In genomic region chr2:59660891-59661805, GRCm38 (mm10) we compare ENCODE assay signal across 13 mouse cellular contexts. TPM values are rescaled to one million over a fixed set of nuclear protein-coding genes. Genes with fewer than 3 reads are reported as not detected.
DNase-seq lines count a peak whose midpoint lies in the region; ATAC-seq and TF ChIP-seq lines count a peak whose summit lies in the region.
"Had no signal": no experiment of that assay in that cellular context is flagged by ENCODE, and none has a peak within 500 bp of the region (broad histone marks: within the 10 kb centered on the region; RNA-seq: fewer than 3 reads in every experiment).

No protein-coding gene starts in this region.

- H3K27ac ChIP-seq in heart, embryonic 13.5 days (replicated peaks): peak overlapping the region; percentile 75
- peak overlapping the region; percentile 20 for H3K27ac ChIP-seq in lung, postnatal 0 days (ENCODE audit: low read length)
- peak overlapping the region; percentile 39; the same call in 1 of the 2 replicates for H3K27ac ChIP-seq in forebrain, embryonic 14.5 days (ENCODE audit: low read depth, low read length)
- no peak overlapping the region; the same call in 1 of the 2 replicates for H3K27ac ChIP-seq in neural tube, embryonic 13.5 days (replicated peaks)
- H3K27ac ChIP-seq: embryonic facial prominence, embryonic 15.5 days had no signal

- H3K27me3 ChIP-seq in heart, embryonic 13.5 days (replicated peaks): no peaks in the 10 kb centered on the region
- H3K27me3 ChIP-seq in lung, postnatal 0 days (replicated peaks; ENCODE audit: insufficient read depth, low read length): no peaks in the 10 kb centered on the region
- no peaks in the 10 kb centered on the region for H3K27me3 ChIP-seq in forebrain, embryonic 14.5 days (replicated peaks; ENCODE audit: control insufficient read depth, insufficient read depth, low read length)
- H3K27me3 ChIP-seq in neural tube, embryonic 13.5 days: no peaks in the 10 kb centered on the region
- H3K27me3 ChIP-seq: CH12.LX; embryonic facial prominence, embryonic 15.5 days had no signal

- H3K36me3 ChIP-seq in heart, embryonic 13.5 days: no peaks in the 10 kb centered on the region
- no peaks in the 10 kb centered on the region for H3K36me3 ChIP-seq in lung, postnatal 0 days (ENCODE audit: insufficient read depth, low read length)
- no peaks in the 10 kb centered on the region for H3K36me3 ChIP-seq in forebrain, embryonic 14.5 days (ENCODE audit: control insufficient read depth, insufficient read depth, low read length)
- H3K36me3 ChIP-seq in neural tube, embryonic 13.5 days: no peaks in the 10 kb centered on the region
- H3K36me3 ChIP-seq: embryonic facial prominence, embryonic 15.5 days had no signal

- no peak for DNase-seq in heart, postnatal 4 days
- no peak for DNase-seq in lung, postnatal 0 days (ENCODE audit: low spot score)
- DNase-seq in lung, postnatal 36 days: no peak
- peak; percentile 36 for DNase-seq in forebrain, embryonic 14.5 days (ENCODE audit: low spot score)
- DNase-seq in thymus, postnatal 14 days: no peak
- DNase-seq in layer of hippocampus, postnatal 14 days (ENCODE audit: low spot score in 2 of 2): no peak
- DNase-seq: gastrocnemius, postnatal 36 days; layer of hippocampus, postnatal 36 days; lung, postnatal 10 days had no signal

- 45% methylated on average over 16 of the region's 16 CpGs for WGBS in heart, embryonic 13.5 days
- 45% methylated on average over 16 of the region's 16 CpGs for WGBS in lung, postnatal 0 days
- 35% methylated on average over 16 of the region's 16 CpGs for WGBS in forebrain, embryonic 14.5 days
- 29% methylated on average over 16 of the region's 16 CpGs for WGBS in neural tube, embryonic 13.5 days

- H3K9ac ChIP-seq in heart, embryonic 13.5 days: peak overlapping the region; percentile 68
- no peak overlapping the region for H3K9ac ChIP-seq in lung, postnatal 0 days (replicated peaks; ENCODE audit: low read depth)
- peak overlapping the region; percentile 25; the same call in 1 of the 2 replicates for H3K9ac ChIP-seq in forebrain, embryonic 14.5 days (ENCODE audit: low read length)
- no peak overlapping the region for H3K9ac ChIP-seq in neural tube, embryonic 13.5 days
- H3K9ac ChIP-seq: embryonic facial prominence, embryonic 15.5 days had no signal

- no peak for TF ChIP-seq CTCF in lung, postnatal 0 days (IDR thresholded peaks at IDR 0.05)

- no peak for TF ChIP-seq EP300 in lung, postnatal 0 days (IDR thresholded peaks at IDR 0.05)

- no peak for ATAC-seq in heart, embryonic 13.5 days (ENCODE audit: extremely low read depth, insufficient number of reproducible peaks, low FRiP score, low TSS enrichment)
- ATAC-seq in lung, postnatal 0 days: no peak
- ATAC-seq in forebrain, embryonic 14.5 days: peak; percentile 21; the same call in 1 of the 2 replicates
- peak; percentile 32; the same call in 1 of the 2 replicates for ATAC-seq in neural tube, embryonic 13.5 days (ENCODE audit: low read depth)

- no peaks in the 10 kb centered on the region for H3K9me3 ChIP-seq in heart, embryonic 13.5 days
- H3K9me3 ChIP-seq in lung, postnatal 0 days (ENCODE audit: low read length): no peaks in the 10 kb centered on the region
- H3K9me3 ChIP-seq in forebrain, embryonic 14.5 days (replicated peaks; ENCODE audit: control insufficient read depth, low read length): no peaks in the 10 kb centered on the region
- no peaks in the 10 kb centered on the region for H3K9me3 ChIP-seq in neural tube, embryonic 13.5 days
- H3K9me3 ChIP-seq: embryonic facial prominence, embryonic 15.5 days had no signal

- H3K4me3 ChIP-seq in heart, embryonic 13.5 days: no peak overlapping the region
- H3K4me3 ChIP-seq in lung, postnatal 0 days (ENCODE audit: low read depth, low read length): no peak overlapping the region
- no peak overlapping the region for H3K4me3 ChIP-seq in forebrain, embryonic 14.5 days (ENCODE audit: low read depth, low read length)
- no peak overlapping the region for H3K4me3 ChIP-seq in neural tube, embryonic 13.5 days
- H3K4me3 ChIP-seq: embryonic facial prominence, embryonic 15.5 days had no signal

- peaks cover 80% of the 10 kb centered on the region for H3K4me1 ChIP-seq in heart, embryonic 13.5 days
- H3K4me1 ChIP-seq in lung, postnatal 0 days (ENCODE audit: insufficient read depth, low read depth, low read length): peaks cover 6% of the 10 kb centered on the region; the same call in 1 of the 2 replicates
- peaks cover 18% of the 10 kb centered on the region for H3K4me1 ChIP-seq in forebrain, embryonic 14.5 days (ENCODE audit: control insufficient read depth, insufficient read depth, low read length)
- H3K4me1 ChIP-seq in neural tube, embryonic 13.5 days (replicated peaks): peaks cover 28% of the 10 kb centered on the region

- peak overlapping the region; percentile 38 for H3K4me2 ChIP-seq in heart, embryonic 13.5 days
- H3K4me2 ChIP-seq in lung, postnatal 0 days (replicated peaks; ENCODE audit: low read depth, low read length): 0 out of 2 replicates have a peak overlapping the region, but pooled peaks have one; percentile 5
- no peak overlapping the region for H3K4me2 ChIP-seq in forebrain, embryonic 14.5 days (ENCODE audit: low read length)
- 0 out of 2 replicates have a peak overlapping the region, but pooled peaks have one; percentile 0 for H3K4me2 ChIP-seq in neural tube, embryonic 13.5 days
- H3K4me2 ChIP-seq: embryonic facial prominence, embryonic 15.5 days had no signal

RNA-seq across cellular contexts. Expression of gene Tanc1, which starts 49.3 kb away (rescaled TPM):
- polyA plus RNA-seq in heart, embryonic 13.5 days (2015; fragmentation: Nextera tagmentation; extraction: Ambion mirVana): 25.0 and 27.0 TPM in 2 replicates
- total RNA-seq in heart, postnatal 4 days (2021): 10 to 100 TPM; 42.5 to 42.8 TPM
- polyA plus RNA-seq in lung, postnatal 0 days (2015; fragmentation: Nextera tagmentation; extraction: Ambion mirVana): 20.9 and 24.0 TPM in 2 replicates
- polyA plus RNA-seq in forebrain, embryonic 14.5 days (2014; fragmentation: Nextera tagmentation; extraction: Ambion mirVana): 4.9 and 5.9 TPM in 2 replicates
- 9.8 and 10.0 TPM in 2 replicates for polyA plus RNA-seq in neural tube, embryonic 13.5 days (2015; fragmentation: Nextera tagmentation; extraction: Ambion mirVana)
- 10 to 100 TPM; 51.9 to 69.5 TPM for total RNA-seq in layer of hippocampus, postnatal 14 days (2021)

Comparison
In these comparisons a context has a peak if more than half of its experiments do, and no peak if none do; other contexts are left out.
1. ATAC-seq: peak in forebrain, embryonic 14.5 days (single experiment) and neural tube, embryonic 13.5 days (single experiment); none in heart, embryonic 13.5 days (single experiment) and lung, postnatal 0 days (single experiment).
2. H3K9ac ChIP-seq: peak in heart, embryonic 13.5 days (single experiment) and forebrain, embryonic 14.5 days (single experiment); none in lung, postnatal 0 days (single experiment) and neural tube, embryonic 13.5 days (single experiment).